Mouse (Mus musculus): ENCODE measurements at regions not wholly inside any gene's neighbourhood (a gene's known extent, or its start where the extent isn't known, plus 50 kb on each side); places are given as distances from the start of the nearest gene placed in this dataset.

GRCm38 (mm10) chr1:194244776-194245366, 373.1 kb upstream of the Plxna2 start:
- TF ChIP-seq CTCF (IDR thresholded peaks at IDR 0.05; ENCODE audit: borderline replicate concordance, extremely low read depth, insufficient read depth, insufficient read length) (no peak), POLR2A (IDR thresholded peaks at IDR 0.05; ENCODE audit: borderline replicate concordance, extremely low read depth, insufficient read depth, insufficient read length, poor library complexity, severe bottlenecking) (no peak)
